Mouse (Mus musculus) limb, embryonic 15.5 days (tissue): ENCODE measurements at regions not wholly inside any gene's neighbourhood (a gene's known extent, or its start where the extent isn't known, plus 50 kb on each side); places are given as distances from the start of the nearest gene placed in this dataset.

Experiments
- ATAC-seq: fragments of 200-750 bp; cut with Nextera tagmentation; 2 replicates; pipeline ENCODE4 v1.8.0; 2017; ENCODE audit warnings: low read depth, moderate TSS enrichment; ENCODE audit not compliant: insufficient number of reproducible peaks, low FRiP score, low TSS enrichment
- H3K27ac ChIP-seq: fragments of 300-500 bp; sonication (generic); 2 replicates; pipeline ENCODE4 v1.5.1; 2015; ENCODE audit warnings: moderate library complexity, mild to moderate bottlenecking, inconsistent platforms
- H3K27me3 ChIP-seq: fragments of 300-500 bp; sonication (generic); 2 replicates; pipeline ENCODE4 v1.6.1; 2015; ENCODE audit warnings: inconsistent platforms
- H3K36me3 ChIP-seq: fragments of 300-500 bp; sonication (generic); 2 replicates; pipeline ENCODE4 v1.6.1; 2015; ENCODE audit warnings: inconsistent platforms
- H3K4me1 ChIP-seq: fragments of 300-500 bp; sonication (generic); 2 replicates; pipeline ENCODE4 v1.6.1; 2015; ENCODE audit warnings: inconsistent platforms
- H3K4me2 ChIP-seq: fragments of 300-500 bp; sonication (generic); 2 replicates; pipeline ENCODE4 v1.6.1; 2015; ENCODE audit warnings: mild to moderate bottlenecking, inconsistent platforms
- H3K4me3 ChIP-seq: fragments of 300-500 bp; sonication (generic); 2 replicates; pipeline ENCODE4 v1.5.1; 2015; ENCODE audit warnings: mild to moderate bottlenecking, inconsistent platforms
- H3K9ac ChIP-seq: fragments of 300-500 bp; sonication (generic); 2 replicates; pipeline ENCODE4 v1.6.1; 2015; ENCODE audit warnings: inconsistent platforms
- H3K9me3 ChIP-seq: fragments of 300-500 bp; sonication (generic); 2 replicates; pipeline ENCODE4 v1.6.1; 2016; ENCODE audit warnings: inconsistent platforms
- WGBS: fragments of 180-500 bp; shearing (Covaris S2); methylation state at CpG from one replicate; pipeline ENCODE4 v1.1.7; 2015; 5-methylcytosine and 5-hydroxymethylcytosine counted together

DNA sequence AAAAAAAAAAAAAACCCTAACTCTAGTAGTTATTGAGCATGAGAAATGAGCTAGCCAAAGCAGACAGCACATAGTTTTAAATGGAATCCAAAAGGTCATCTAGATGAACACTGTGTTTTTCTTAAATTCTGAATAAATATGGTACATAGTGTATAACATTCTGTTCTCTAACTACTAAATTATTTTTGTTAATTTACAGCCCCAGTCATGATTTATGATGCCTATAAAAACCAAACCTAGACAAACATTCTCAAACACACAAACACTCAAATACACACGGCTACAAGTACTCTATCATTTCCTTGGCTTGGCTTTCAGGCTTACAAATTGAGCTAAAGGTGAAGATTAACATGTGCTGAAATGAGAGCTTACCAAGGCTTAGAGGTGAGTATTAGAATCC lies 188.8 kb downstream of the Sucnr1 start:
- Histone ChIP-seq H3K27me3 (no peaks in the 10 kb centered on the region), H3K4me1 (no peaks in the 10 kb centered on the region), H3K9ac (no peak overlapping the region), H3K4me2 (no peak overlapping the region), H3K36me3 (no peaks in the 10 kb centered on the region), H3K27ac (no peak overlapping the region), H3K9me3 (no peaks in the 10 kb centered on the region), H3K4me3 (no peak overlapping the region)
- 41% methylated on average over 1 of the region's 1 CpGs for WGBS
- ATAC-seq: no peak

DNA sequence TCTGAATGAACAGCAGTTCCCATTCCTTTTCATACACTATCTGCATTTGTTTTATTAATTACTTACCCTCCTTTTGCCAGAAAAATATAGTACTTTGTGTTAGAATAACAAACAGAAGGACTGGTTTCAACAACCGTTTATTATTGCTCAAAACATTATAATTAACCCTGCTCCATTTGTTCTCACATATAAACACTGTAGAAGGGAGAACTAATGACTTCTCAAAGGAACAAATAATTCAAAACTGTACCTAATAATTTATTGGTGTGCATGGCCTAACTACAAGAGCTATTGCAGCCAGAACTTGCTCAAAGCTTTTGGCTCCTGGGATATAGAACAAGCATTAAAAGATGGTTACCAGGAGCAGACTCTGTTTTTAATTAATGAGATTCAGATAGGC lies 192.1 kb downstream of the Sucnr1 start:
- no peak for ATAC-seq
- Histone ChIP-seq H3K27me3 (no peaks in the 10 kb centered on the region), H3K9me3 (no peaks in the 10 kb centered on the region), H3K4me1 (no peaks in the 10 kb centered on the region), H3K9ac (no peak overlapping the region), H3K4me2 (no peak overlapping the region), H3K27ac (no peak overlapping the region), H3K36me3 (no peaks in the 10 kb centered on the region), H3K4me3 (no peak overlapping the region)
- WGBS: 57% methylated on average over 1 of the region's 1 CpGs

DNA sequence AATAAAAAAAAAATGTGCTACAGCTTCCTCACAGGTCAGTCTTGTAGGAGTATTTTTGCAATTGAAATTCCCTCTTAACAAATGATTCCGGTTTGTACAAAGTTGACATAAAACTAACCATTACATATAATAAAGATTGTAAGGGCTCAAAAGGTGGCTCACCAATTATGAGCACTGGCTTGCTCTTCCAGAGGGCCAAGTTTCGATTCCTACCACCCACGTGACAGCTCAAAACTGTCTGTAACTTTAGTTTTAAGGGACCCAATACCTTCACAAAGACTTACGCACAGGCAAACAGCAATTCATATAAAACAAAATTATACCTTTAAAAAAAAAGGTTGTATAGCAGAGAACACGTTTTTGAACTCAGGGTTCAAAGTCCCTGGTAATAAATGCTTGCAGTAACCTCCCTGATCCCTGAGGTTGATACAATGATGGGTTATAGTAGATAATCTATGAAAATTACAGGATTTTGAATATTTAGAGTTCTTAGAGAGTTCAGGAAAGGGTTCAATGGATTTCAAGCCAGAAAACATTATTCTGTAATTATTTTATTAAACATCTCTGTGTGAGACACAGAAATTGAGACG lies 193.7 kb downstream of the Sucnr1 start:
- H3K4me3 ChIP-seq: no peak overlapping the region
- H3K36me3 ChIP-seq: no peaks in the 10 kb centered on the region
- ATAC-seq: no peak
- no peaks in the 10 kb centered on the region for H3K27me3 ChIP-seq
- no peaks in the 10 kb centered on the region for H3K9me3 ChIP-seq
- no peaks in the 10 kb centered on the region for H3K4me1 ChIP-seq
- H3K27ac ChIP-seq: no peak overlapping the region
- H3K4me2 ChIP-seq: no peak overlapping the region
- H3K9ac ChIP-seq: no peak overlapping the region
- 72% methylated on average over 6 of the region's 6 CpGs for WGBS

DNA sequence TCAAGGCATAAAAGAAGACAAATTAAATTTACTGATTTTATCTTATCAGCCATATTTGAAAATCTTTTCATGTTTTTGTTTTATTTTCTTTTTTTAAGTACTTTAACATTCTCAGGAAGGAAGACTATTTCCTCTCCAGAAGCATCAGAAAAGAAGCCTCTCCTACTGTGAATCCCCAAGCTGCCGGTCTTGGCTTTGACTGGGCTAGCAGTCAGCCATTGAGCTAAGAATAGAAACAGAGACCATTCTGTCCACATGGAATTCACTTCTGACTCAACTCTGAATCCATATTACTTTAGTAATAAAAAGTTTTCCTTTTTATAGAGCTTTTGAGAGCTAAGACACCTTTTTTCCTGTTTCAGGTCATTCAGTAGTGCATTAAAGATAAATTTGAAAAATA lies 194.8 kb upstream of the Mbnl1 start:
- no peak overlapping the region for H3K27ac ChIP-seq
- no peaks in the 10 kb centered on the region for H3K4me1 ChIP-seq
- no peaks in the 10 kb centered on the region for H3K27me3 ChIP-seq
- no peak overlapping the region for H3K9ac ChIP-seq
- H3K4me3 ChIP-seq: no peak overlapping the region
- H3K36me3 ChIP-seq: no peaks in the 10 kb centered on the region
- ATAC-seq: no peak
- H3K4me2 ChIP-seq: no peak overlapping the region
- no peaks in the 10 kb centered on the region for H3K9me3 ChIP-seq
- 64% methylated on average over 1 of the region's 1 CpGs for WGBS

DNA sequence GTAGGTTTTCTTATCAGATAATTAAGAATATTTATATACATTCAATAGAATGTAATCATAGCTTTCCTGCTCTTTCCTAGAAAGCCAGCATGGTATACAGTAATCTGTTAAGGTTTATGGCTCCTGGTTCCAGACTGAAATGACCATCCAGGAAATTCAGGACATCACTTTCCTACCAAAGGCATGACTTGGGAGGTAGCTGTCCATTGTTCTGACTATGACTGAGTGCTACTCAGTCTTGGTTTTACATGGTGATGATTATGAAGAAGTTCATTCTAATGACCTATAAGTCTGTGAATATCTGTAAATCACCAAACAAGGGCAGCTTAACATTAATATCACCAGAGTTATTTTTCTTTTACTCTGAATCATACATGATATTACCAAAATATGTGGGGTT lies 191.4 kb upstream of the Mbnl1 start:
- Histone ChIP-seq H3K4me1 (no peaks in the 10 kb centered on the region), H3K27ac (no peak overlapping the region), H3K27me3 (no peaks in the 10 kb centered on the region), H3K9me3 (no peaks in the 10 kb centered on the region), H3K4me2 (no peak overlapping the region), H3K4me3 (no peak overlapping the region), H3K36me3 (no peaks in the 10 kb centered on the region), H3K9ac (no peak overlapping the region)
- ATAC-seq: no peak

DNA sequence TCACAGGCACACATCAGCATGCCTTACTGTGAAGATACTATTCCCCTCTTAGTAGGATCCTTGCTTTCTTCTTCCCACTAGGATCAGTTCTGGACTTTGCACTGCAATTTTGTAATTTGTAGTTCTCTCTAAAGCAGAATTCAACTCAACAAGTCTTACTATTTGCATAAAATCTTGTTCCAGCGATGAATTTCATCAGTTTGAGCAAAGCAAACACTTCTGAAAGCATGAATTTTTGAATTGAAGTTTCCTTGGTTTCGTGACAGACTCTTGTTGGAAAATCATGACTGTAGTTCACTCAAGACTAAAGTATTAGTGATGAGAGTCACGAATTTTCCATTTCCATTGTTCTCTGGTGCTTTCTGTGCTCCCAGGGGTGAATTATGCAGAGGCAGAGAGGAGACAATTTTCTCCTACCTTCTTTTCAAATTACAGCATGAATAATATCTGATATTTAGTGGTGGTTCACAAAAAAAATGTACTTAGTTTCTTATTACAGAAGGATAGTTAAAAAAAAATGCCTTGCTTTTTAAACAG lies 190.6 kb upstream of the Mbnl1 start:
- Histone ChIP-seq H3K27ac (no peak overlapping the region), H3K9me3 (no peaks in the 10 kb centered on the region), H3K9ac (no peak overlapping the region), H3K36me3 (no peaks in the 10 kb centered on the region), H3K4me2 (no peak overlapping the region), H3K4me3 (no peak overlapping the region), H3K27me3 (no peaks in the 10 kb centered on the region), H3K4me1 (no peaks in the 10 kb centered on the region)
- no peak for ATAC-seq
- WGBS: 66% methylated on average over 3 of the region's 3 CpGs

DNA sequence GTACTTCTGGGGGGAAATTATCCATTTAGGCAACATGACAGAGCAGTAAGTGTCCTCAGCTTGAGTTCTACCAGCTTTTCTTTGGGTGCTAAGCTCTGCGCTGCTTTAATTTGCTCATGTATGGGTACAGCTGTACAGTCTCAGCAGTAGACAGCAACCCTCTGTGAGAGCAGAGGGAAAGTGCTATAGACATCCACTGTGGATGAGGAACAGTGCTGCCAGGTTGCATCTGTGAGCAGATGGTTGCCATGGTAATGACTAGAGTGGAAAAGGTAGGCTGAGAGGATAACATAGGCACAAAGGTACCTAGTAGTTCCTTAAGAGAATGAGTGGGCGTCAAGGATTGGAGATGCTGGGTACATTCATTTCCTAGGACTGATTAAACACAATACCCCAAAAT lies 180.5 kb upstream of the Mbnl1 start:
- H3K4me1 ChIP-seq: no peaks in the 10 kb centered on the region
- H3K27ac ChIP-seq: no peak overlapping the region
- H3K4me2 ChIP-seq: no peak overlapping the region
- WGBS: 93% methylated on average over 2 of the region's 2 CpGs
- no peak overlapping the region for H3K4me3 ChIP-seq
- H3K9ac ChIP-seq: no peak overlapping the region
- no peaks in the 10 kb centered on the region for H3K27me3 ChIP-seq
- no peaks in the 10 kb centered on the region for H3K36me3 ChIP-seq
- ATAC-seq: no peak
- H3K9me3 ChIP-seq: no peaks in the 10 kb centered on the region

DNA sequence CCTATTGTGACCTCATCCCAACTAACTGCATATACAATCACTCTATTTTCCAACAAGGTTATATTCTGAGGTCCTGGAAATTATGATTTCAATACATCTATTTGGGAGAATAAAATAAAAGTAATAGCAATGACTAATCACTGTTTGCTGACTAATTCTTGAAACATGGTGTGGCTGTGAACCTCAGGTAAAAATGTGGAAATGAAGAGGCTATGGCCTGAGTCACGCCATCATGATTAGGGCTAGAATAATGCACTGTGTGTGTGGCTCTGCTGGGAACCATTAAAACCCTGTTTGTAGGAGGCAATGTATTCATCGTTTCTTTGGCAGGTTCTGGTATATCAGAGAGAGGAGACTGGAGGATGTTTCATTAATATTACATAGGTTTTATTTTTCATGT lies 179.7 kb upstream of the Mbnl1 start:
- ATAC-seq: no peak
- Histone ChIP-seq H3K4me3 (no peak overlapping the region), H3K27me3 (no peaks in the 10 kb centered on the region), H3K9ac (no peak overlapping the region), H3K4me1 (no peaks in the 10 kb centered on the region), H3K4me2 (no peak overlapping the region), H3K36me3 (no peaks in the 10 kb centered on the region), H3K27ac (no peak overlapping the region), H3K9me3 (no peaks in the 10 kb centered on the region)
- WGBS: 70% methylated on average over 2 of the region's 2 CpGs

DNA sequence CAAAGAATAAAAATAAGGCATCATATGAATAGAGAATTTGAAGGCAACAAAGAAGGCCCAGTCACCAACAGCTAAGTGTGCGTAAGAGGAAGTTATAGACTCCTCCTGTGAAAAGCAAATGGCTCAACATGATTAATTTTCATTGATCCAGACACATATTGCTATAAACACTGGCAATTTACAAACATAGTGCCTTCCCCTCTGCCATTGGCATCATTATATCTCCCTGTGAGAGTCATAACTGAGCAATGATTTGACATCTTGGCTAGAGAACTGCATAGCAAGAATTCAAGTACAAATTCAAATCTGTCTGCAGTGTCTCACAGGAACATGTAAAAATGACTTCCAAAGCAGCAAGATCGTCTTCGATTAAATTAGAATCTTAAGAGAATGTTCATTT lies 167.2 kb upstream of the Mbnl1 start:
- no peak overlapping the region for H3K27ac ChIP-seq
- H3K36me3 ChIP-seq: no peaks in the 10 kb centered on the region
- no peaks in the 10 kb centered on the region for H3K27me3 ChIP-seq
- 81% methylated on average over 3 of the region's 3 CpGs for WGBS
- no peak for ATAC-seq
- H3K9ac ChIP-seq: no peak overlapping the region
- no peak overlapping the region for H3K4me2 ChIP-seq
- no peaks in the 10 kb centered on the region for H3K4me1 ChIP-seq
- no peaks in the 10 kb centered on the region for H3K9me3 ChIP-seq
- H3K4me3 ChIP-seq: no peak overlapping the region

DNA sequence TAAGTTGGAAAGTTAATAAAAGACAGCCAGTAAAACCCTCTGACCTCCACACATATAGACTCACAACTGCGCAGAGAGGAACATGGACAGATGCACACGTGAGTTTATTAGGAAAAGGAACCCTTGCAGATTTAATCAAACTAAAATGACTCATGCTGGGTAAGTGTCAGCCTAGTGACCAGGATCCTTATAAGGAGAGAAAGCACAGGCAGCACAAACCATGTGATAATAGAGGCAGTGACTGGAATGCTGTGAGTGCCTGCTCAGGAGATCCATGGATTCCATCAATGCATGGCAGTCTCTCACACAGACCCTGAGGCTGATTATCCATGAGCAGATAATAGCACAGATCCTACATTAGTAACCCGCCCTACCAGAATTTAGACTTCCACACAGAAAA lies 162.2 kb upstream of the Mbnl1 start:
- WGBS: 64% methylated on average over 3 of the region's 3 CpGs
- no peak overlapping the region for H3K4me3 ChIP-seq
- no peaks in the 10 kb centered on the region for H3K27me3 ChIP-seq
- H3K4me1 ChIP-seq: no peaks in the 10 kb centered on the region
- no peaks in the 10 kb centered on the region for H3K36me3 ChIP-seq
- ATAC-seq: no peak
- no peak overlapping the region for H3K27ac ChIP-seq
- H3K4me2 ChIP-seq: no peak overlapping the region
- no peaks in the 10 kb centered on the region for H3K9me3 ChIP-seq
- no peak overlapping the region for H3K9ac ChIP-seq

DNA sequence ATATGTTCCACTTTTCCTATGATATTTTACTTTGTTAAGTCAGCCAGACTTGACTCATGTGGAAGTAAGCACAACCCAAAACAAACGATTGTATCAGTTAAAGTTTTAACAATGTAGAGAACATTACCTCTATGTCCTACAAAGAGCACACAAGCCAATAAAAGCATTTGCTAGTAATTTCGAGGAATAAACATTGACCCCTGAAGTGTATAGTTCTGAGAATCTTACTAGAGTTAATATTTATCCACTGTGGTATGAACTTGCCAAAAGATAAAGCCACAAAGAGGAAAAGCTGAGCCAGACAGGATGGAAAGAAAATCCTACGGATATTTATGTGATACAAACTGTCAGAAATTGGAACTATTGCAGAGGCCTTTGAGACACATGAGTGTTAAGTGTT lies 161.5 kb upstream of the Mbnl1 start:
- Histone ChIP-seq H3K9ac (no peak overlapping the region), H3K27me3 (no peaks in the 10 kb centered on the region), H3K27ac (no peak overlapping the region), H3K4me1 (no peaks in the 10 kb centered on the region), H3K4me2 (no peak overlapping the region), H3K36me3 (no peaks in the 10 kb centered on the region), H3K4me3 (no peak overlapping the region), H3K9me3 (no peaks in the 10 kb centered on the region)
- no peak for ATAC-seq
- 59% methylated on average over 3 of the region's 3 CpGs for WGBS

DNA sequence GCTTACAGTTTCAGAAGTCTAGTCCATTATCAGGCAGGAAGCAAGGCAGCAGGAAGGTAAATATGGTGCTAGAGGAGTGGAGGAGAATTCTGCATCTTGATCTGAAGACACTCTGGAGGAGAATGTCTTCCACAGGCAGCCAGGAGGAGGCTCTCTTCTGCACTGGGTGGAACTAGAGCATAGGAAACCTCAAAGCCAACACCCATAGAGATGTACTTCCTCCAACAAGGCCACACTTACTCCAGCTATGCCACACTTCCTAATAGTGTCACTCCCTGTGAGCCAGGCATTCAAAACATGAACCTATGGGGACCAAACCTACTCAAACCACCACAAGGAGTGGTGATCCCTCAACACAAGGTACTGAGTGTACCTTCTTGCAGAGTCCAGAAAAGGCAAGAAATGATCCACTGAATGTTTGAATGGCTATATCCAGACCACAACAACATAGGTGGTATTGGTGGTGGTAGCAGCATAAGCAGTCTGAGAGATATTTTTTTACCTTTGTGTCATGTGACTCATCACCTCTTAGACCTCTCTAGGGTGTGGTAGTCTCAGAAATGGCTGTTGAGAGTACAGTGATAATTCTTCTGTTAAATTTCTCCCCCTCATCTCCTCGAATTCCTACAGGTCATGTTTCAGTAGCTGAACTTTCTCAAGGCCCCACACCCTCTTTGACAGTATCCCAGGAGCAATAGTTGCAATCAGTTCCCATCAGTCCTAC lies 152.3 kb upstream of the Mbnl1 start:
- Histone ChIP-seq H3K27ac (no peak overlapping the region), H3K4me1 (no peaks in the 10 kb centered on the region), H3K9ac (no peak overlapping the region), H3K4me2 (no peak overlapping the region), H3K9me3 (no peaks in the 10 kb centered on the region), H3K4me3 (no peak overlapping the region), H3K27me3 (no peaks in the 10 kb centered on the region), H3K36me3 (no peaks in the 10 kb centered on the region)
- ATAC-seq: no peak
- WGBS: 48% methylated on average over 1 of the region's 1 CpGs

DNA sequence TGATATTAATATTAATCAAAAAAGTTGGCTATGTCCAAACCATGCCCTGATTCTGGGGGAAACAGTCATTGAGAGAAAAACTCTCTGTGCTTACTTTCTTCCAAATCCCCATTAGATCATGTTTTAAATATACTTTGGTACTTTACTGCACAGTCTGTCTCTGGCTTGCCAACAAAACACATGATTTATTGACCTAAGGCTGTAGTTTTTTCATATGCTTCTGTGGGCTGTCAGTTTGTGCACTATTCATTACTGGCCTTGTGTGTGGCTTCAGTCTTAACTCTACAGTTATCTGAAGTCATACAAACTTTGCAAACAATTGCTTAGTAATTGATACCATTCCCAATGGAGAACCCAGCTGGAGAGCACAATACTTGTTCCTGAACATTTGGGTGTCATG lies 149.1 kb upstream of the Mbnl1 start:
- Histone ChIP-seq H3K9ac (no peak overlapping the region), H3K4me2 (no peak overlapping the region), H3K4me3 (no peak overlapping the region), H3K9me3 (no peaks in the 10 kb centered on the region), H3K27ac (no peak overlapping the region), H3K4me1 (no peaks in the 10 kb centered on the region), H3K27me3 (no peaks in the 10 kb centered on the region), H3K36me3 (no peaks in the 10 kb centered on the region)
- no peak for ATAC-seq
